Mouse (Mus musculus): ENCODE data around the gene Cenpv.

The Cenpv gene

DNA sequence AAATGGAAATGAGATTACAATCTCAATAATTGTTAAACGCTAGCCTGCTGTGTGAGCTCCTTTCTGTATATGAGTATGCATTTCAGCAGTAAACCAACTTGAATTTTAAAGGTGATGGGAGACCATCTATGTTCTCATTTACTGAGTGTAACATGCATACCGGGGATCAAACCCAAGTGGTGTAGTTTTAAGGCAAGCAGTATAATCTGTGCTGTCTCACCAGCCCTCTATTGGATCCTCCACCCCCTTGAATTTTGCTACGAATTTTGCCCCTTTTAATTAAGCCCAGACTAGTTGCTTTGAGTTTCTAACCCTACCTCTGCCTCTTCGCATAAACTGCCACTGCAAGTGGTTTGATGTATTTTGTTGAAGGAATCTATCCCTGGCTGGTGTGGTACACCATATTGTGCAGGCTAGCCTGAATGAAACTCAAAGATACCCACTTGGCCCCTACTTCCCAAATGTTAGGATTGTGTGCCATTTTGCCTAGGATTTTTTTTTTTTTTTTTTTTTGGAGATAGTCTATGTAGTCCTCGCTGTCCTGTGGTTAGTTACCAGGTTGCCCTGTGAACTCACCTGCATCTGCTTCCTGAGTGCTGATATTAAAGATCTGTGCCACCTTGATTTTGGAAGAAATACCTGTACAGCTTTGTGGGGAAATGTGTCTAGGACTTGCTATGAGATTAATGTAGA is 15.2 kb upstream of the Cenpv start:
- DNase-seq (ENCODE audit: low spot score in 2 of 2): no peak

DNA sequence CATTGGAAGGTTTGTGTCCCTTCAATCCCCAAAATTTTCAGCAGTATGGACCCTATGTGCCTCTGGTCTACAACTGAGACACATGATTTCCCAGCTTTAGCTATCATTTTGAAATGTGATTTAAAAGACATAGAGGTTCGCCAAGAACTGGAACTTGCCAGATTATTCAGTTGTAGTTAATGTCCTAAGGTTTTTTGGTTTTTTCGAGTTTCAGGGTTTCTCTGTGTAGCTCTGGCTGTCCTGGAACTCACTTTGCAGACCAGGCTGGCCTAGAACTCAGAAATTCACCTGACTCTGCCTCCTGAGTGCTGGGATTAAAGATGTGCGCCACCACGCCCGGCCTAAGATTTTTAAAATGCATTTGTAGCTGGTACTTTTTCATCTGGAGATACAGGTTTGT is 14.6 kb upstream of the Cenpv start:
- no peak for DNase-seq (ENCODE audit: low spot score in 2 of 2)

DNA sequence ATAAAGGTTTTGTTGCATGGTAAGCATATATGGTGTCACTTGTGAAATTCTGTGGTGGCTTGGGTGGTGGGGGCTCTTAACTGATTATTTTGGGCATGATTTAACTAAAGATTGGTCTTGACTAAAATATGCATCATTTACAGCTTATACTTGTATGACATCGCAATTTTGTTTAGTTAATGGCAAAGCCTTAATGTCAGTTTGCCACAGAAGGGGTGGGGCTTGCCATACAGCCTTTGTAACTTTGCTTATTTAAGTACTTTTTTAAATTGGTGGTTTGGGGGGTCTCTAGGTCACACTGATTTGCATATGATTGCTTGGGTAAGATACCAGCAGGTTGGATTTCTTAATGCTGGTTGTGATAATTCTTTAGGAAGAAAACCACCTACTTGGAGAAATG is 14.1 kb upstream of the Cenpv start:
- DNase-seq (ENCODE audit: low spot score in 2 of 2): no peak

DNA sequence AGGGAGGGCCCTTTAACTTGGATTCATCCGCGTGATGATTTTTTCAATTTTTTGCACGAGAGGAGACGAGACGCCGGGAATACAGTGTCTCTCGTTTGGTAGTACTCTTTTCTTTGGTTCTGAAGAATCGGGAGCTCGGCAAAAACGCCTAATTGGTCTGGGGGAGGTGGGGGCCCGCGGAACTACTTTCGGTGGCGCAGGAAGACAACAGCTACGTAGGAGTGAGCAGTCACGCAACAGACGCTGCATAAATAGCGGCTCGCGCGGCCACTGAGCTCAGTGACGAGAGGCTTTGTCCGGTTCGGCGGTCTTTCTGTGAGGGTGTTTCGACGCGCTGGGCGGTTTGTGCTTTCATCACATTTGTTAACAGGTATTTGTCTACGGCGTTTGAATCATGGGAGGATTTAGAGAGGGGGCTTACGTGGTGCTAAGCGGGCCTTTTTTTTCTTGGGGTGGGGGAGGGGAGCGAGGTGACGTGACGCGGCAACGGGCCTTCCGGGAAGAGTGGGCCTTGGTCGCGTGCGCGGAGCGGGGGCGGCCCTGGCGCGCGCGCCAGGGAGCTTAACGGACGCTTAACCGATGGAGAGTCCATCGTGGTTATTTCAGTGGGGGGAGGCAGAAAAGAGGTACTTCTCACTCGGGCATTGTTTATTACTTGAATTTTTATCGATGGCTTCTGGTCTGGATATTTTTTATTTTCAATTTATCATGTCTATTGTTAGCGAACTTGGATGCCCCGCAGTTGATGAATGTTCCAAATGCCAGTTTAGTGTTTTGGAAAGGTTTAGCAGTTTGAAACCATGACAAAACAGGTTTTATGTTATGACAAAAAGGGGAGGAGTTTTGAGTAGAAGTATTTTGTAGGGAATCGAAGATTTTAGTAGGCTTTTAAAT is 12.4 kb upstream of the Cenpv start:
- DNase-seq (ENCODE audit: low spot score in 2 of 2): peak; percentile 82 to 84

DNA sequence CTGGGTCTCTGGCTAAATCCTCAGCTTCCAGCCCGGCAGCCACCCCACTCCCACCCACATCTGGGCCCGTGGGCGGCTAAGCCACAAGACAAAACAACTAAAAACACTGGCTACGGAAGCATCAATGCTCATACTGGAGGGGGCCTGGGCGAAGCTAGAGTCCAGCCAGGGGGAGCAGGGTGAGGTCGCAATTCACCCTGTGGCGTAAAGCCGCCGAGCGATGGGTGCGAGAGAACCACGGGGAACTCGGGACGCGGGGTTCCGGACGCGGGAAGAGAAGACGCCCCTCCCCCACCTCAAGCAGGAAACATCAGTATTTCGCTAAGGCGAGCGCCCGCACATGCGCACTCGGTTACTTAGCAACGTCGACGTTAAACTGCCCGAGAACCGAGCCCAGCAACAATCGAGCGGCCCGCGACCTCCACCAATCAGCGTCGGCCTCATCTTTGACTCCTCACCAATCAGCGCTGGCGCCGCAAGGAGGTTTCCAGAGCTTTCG is 11.7 kb upstream of the Cenpv start, which contains the start of gene Ubb:
Gene Ubb (plus strand): TSS at position 445 of the 499 bp plus-strand sequence.
- peak; percentile 91 to 98 for DNase-seq (ENCODE audit: low spot score in 2 of 2)

DNA sequence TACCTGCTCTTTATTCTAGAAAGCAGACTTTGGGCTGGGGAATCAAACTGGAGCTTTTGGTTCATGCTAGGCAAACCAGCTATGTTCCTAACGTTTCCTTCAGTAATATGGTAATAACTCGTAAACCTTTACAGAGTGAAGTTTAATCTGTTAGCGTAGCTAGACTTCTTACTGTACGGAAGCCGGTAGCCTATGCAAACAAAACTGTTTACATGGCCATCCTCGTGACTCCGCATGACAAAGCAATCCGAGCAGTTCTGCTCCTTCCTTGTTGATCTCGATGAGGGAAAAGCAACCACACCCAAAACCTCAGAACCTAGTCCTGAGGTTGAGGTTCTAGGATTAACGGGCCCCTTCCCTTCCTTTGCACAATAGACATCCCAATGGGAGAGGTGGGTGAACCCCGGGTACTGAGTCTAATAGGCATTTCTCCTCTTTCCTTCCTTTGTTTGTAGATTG is 11.2 kb upstream of the Cenpv start:
- peak in 1 of 2 experiments; percentile 73 for DNase-seq (ENCODE audit: low spot score in 2 of 2)

DNA sequence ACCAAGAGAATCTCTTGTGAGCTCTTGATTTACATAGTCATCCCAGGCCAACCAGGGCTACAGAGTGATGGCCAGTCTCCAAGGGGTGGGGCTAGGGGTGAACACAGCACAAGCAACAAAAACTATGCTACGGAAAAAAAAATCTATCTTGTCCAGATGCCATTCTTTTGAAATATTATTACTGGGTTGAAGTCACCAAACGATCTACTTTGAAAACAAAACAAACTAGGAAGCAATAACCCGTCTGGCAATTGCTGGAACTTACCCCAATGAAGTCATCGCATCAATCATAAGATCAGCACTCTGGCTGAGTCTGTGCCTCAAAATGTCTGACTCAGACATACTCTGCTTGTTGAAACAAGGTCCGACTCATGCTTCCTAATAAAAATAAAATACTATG is 10.7 kb upstream of the Cenpv start:
- DNase-seq (ENCODE audit: low spot score in 2 of 2): peak in 1 of 2 experiments; percentile 69

DNA sequence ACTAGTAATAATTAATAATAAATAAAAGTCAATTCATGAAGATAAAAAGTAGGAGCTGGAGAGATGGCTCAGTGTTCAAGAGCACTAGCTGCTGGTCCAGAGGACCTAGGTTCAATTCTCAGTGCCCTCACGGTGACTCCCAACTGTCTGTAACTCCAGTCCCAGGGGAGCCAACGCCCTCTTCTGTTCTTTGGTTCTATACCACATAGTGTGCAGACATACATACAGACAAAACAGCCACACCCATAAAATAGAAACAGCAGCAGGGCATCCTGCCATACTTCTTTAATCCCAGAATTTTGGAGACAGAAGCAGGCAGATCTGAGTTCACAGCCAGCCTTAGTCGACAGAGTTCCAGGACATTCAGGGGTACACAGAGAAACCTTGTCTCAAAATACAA is 4.9 kb upstream of the Cenpv start:
- no peak for DNase-seq (ENCODE audit: low spot score in 2 of 2)

DNA sequence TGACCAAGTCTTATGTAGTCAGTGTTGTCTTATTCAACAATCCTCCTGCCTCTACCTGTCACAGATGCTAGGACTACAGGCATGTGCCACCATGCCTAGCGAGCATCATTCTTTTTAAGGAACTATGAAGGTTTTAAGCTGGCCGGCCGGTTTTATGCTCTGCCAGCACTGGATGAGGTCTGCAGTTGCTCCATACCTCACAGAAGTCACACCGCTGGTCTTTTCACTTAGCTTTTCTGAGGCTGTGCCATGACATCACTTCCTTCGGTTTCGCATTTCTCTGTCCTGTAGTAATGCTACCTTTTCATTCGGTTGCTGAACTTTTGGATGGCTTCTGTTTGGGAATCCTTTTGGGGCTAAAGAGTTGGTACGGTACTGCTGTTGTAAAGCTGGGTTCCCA is 2.5 kb upstream of the Cenpv start:
- DNase-seq (ENCODE audit: low spot score in 2 of 2): no peak

DNA sequence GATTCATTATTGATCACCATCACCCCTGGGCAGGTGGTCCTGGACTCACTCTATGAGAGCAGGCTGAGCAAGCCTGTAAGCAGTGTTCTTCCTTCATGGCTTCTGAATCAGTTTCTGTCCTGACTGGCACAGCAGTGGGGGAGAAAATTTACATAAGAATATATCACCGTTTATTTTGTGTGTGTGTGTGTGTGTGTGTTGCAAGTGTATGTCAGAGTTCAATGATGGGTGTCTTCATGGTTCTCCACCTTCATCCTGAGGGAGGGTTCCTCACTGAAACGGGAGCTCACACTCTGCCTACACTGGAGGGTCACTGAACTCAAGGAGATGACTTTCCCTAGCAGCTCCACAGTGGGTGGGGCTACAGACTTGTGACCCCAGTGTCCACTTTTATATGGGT is 1.9 kb upstream of the Cenpv start:
- no peak for DNase-seq (ENCODE audit: low spot score in 2 of 2)

DNA sequence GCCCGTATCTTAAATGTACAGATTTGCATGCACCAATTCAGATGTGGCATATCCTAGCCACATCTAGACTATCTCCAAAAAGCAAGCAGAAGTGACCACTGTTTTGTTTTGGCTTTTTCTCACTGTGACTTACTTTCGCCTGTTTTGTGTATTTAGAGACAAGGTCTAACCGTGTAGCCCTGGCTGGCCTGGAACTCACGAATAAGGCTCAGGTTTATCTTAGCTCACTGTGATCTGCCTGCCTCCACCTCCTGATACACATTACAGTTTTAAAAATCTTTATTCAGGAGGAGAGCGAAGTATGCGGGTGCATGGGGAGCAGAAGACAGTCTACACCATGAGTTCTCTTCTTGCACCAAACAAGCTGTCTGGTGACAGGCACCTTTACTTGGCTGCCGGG is 1.1 kb upstream of the Cenpv start:
- DNase-seq (ENCODE audit: low spot score in 2 of 2): no peak

DNA sequence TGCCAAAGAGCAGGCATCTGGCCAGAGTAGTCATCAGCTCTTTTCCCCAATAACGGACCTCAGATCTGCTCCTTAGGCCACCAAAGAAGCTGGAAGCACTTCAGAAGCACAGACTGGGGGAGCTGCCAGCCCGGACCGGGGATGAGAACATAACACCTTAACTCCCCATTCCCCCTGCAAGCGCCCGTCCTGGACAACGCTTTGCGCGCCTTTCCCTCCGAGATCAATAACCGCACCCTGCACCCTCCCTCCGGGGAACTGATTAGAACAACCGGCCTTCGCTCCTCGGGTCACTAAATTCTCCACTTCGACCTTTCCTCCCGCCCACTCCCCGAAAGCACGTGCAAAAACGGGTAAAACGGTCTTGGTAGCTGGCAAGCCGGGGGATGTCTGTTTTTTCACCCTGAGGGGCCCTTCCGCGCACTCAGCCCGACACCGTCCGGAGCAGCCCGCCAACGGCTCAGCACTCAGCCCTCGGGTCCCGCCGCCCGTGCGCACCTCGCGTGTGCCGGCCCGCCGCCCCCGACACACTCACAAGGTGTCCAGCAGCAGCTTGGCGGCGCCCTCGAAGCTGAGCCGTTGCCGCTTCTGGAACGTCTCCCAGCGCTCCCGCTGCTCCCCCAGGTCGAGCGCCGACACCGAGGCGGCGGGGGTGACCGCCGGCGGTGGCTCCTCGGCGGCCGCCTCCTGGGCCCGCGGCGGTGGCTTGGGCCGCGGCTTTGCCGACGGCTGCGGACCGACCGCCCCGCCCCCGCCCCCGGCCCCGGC is 556 bp downstream of the Cenpv start:
- DNase-seq (ENCODE audit: low spot score in 2 of 2): peak; percentile 34 to 67

DNA sequence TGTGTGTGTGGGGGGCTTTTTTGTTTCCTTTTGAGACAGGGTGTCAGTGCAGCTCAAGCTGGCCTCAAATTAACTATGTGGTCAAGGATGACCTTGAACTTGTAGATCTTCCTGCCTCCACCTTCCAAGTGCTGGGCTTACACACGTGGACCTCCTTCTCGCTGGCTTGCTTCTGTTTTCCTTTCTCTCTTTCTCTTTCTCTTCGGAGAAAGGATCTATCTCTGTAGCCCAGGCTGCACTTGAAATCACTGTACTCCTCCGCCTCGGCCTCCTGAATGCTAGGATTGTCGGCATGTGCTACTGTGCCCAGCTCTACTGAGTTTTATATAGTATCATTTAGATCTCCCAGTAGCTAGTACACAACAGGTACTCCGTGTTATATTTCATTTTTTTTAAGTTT is 1.5 kb downstream of the Cenpv start:
- no peak for DNase-seq (ENCODE audit: low spot score in 2 of 2)

DNA sequence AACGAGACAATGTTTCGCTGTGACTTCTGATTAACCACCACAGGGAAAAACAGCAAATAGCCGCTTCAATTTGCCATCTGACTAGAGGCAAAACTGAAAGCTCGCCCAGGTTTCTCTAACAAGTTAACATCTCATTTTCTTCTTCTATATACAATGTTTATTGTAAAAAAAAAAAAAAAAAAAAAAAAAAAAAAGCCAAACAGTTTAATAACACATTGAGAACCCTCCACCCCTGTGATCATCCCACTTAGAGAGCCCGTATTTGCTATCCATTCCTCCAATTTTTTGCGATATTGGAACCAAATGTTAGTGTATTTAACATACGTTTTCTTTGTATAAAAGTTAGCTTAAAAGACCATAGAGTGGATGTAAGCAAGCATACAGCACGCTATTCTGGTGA is 2.0 kb downstream of the Cenpv start:
- no peak for DNase-seq (ENCODE audit: low spot score in 2 of 2)

DNA sequence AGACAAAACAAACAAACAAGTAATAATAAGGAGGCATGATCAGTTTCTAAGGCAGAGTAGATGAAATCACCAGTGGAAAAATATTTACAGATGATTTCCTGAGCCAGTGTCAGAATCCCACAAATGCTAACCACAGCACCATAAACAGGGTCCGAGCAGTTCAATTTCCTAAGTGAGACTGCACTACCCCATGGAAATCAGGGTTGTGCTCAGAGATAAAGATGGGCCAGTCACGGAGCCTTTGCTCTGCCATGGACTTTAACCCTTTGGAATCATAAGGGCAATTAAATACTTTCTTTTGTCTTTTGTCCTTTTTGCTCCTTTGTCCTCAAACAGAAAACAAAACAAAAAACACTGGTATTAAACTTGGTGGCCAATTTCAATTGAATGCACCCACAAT is 16.8 kb downstream of the Cenpv start:
- no peak for DNase-seq (ENCODE audit: low spot score in 2 of 2)

DNA sequence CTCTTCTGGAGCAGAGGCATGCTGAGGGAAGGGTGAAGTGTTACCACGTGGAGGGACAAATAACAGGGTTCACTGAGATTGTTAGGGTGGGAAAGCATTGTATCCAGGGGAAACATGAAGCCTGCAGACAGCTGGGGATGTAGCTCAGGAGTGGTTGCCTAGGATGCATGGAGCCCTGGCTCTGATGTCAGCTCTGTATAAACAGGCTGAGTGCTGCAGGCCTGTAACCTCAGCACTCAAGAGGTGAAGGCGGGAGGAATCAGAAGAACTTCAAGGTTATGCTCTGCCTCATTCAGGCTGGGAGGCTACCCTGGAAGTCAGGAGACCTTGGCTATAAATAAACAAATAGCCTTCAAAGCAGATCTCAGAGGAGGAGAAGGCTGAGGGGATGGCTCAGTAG is 20.1 kb downstream of the Cenpv start:
- no peak for DNase-seq (ENCODE audit: low spot score in 2 of 2)

DNA sequence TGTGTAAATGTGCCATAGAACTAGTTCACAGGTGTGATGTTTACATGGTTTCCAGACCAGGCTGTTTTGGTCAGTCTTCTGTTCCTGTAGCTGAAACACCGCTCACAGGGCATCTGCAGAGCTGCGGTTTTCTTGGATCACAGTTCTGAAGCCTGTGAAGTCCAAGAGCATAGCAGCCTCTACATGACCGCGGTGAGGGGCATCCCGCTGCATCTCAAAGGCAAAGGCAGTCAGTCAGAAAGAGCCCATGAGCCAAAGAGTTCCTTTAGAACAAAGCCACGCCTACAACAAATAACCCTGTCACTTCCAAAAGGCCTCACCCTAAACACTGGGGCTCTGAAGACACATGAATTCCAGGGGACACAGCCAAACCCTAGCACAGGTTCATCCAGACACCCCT is 25.8 kb downstream of the Cenpv start:
- no peak for DNase-seq (ENCODE audit: low spot score in 2 of 2)

DNA sequence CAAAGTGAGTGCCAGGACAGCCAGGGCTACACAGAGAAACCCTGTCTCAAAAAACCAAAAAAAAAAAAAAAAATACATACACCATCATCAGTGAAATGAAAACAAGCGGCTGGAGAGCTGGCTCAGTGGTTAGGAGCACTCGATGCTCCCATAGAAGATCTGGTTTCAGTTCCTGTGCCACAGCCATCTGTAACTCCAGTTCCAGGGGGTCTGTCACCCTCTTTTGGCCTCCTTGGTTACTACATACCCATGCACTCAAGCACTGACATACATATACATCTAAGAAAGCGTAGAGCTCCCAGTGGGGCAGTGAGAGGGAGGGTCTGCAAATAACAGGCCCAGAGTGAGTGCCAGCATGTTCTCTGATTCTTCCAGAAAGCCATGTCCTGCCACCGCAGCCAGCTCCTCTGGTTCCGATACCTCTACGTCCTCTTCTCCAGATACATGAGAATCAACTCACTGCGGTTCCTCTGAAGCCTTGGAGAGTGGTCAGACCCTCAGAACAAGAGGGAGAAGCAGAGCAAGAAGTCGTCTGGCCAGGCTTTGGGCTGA is 26.5 kb downstream of the Cenpv start:
- no peak for DNase-seq (ENCODE audit: low spot score in 2 of 2)

DNA sequence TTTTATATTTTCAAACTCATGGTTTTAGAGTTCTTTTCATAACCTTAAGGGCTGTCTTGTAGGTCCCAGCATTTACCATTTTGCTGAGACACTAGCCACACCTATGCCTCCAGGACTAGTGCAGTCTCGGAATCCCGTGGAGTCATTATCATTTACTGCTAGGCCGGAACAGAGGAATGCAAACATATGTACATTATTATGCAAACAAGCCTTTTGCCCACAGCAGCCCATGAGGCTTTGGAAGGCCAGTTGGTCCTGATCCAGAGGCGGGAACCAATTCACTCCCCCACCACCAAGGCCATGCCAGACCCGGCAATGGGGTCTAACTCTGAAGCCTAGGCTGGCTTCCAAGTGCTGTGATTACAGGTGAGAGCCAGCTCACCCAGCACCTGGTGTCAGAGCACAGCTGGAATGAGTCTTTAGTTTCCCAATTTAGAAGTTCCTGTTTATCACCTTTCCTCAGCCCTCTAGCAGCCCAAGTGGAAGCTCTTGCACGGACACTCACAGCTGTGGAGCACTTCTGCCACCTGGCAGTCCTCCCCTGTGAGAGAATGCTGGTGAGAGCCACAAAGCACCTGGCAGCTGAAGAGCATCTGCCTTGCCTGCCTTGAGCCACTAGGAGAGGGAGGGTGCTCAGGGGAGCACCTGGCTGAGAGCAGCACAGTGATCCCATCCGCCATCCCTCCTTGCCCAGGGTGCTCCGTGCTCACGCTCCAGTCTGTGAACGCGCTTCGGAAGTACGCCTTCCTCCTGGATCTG is 27.4 kb downstream of the Cenpv start:
- no peak for DNase-seq (ENCODE audit: low spot score in 2 of 2)

DNA sequence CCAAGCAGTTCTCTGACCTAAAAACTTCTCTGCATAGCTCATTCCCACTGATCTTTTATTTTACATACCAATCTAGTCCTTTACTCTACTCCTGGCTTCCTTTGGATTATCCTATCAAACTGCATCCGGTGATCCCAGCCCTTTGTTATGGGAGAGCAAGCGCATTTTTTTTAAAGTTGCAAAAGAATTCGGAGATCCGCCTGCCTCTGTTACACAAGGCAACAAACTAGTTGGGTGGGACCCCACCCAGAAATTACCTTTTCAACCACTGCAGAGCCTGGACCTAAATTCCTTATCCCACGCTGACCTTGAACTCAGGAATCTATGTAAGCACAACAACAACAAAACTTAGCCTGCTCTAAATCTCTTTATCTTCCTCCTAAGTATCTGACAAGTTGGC is 28.1 kb downstream of the Cenpv start:
- no peak for DNase-seq (ENCODE audit: low spot score in 2 of 2)

DNA sequence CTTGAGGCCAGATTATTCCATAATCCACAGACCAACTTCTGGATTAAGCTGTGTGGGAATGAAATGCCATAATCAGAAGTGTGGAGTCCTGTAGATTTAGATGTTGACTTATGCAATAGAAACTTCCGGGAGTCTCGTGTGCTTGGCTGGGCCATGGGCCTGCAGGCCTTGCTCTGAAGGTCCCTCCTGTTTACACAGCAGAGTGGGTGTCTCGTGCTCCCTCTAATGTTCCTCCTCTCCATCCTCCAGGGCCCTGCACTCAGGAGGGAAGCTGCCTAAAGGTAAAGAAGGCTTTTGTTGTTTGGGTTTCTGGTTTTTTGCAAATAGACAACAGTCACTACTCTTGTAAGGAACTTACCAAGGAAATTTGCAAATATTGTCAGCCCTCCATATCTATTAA is 29.5 kb downstream of the Cenpv start:
- DNase-seq (ENCODE audit: low spot score in 2 of 2): no peak
